Mouse (Mus musculus) kidney, embryonic 15.5 days (tissue): ENCODE measurements around the gene Rab3gap1. TPM values are rescaled to one million over a fixed set of nuclear protein-coding genes. Genes with fewer than 3 reads are reported as not detected.

Experiments
- ATAC-seq: fragments of 200-750 bp; cut with Nextera tagmentation; replicated peaks from 2 replicates; pipeline ENCODE4 v1.8.0; 2017; ENCODE audit warnings: moderate TSS enrichment; ENCODE audit not compliant: low FRiP score
- H3K27ac ChIP-seq: fragments of 300-500 bp; sonication (generic); 2 replicates; pipeline ENCODE4 v1.5.1; 2015; ENCODE audit warnings: mild to moderate bottlenecking, inconsistent platforms
- H3K27me3 ChIP-seq: fragments of 300-500 bp; sonication (generic); 2 replicates; pipeline ENCODE4 v1.6.1; 2015; ENCODE audit warnings: inconsistent platforms
- H3K36me3 ChIP-seq: fragments of 300-500 bp; sonication (generic); 2 replicates; pipeline ENCODE4 v1.6.1; 2015; ENCODE audit warnings: inconsistent platforms
- H3K4me1 ChIP-seq: fragments of 300-500 bp; sonication (generic); 2 replicates; pipeline ENCODE4 v1.6.1; 2015; ENCODE audit warnings: inconsistent platforms
- H3K4me2 ChIP-seq: fragments of 300-500 bp; sonication (generic); 2 replicates; pipeline ENCODE4 v1.6.1; 2015; ENCODE audit warnings: moderate library complexity, mild to moderate bottlenecking, inconsistent platforms
- H3K4me3 ChIP-seq: fragments of 300-500 bp; sonication (generic); replicated peaks from 2 replicates; pipeline ENCODE4 v1.5.1; 2015; ENCODE audit warnings: mild to moderate bottlenecking, inconsistent platforms
- H3K9ac ChIP-seq: fragments of 300-500 bp; sonication (generic); 2 replicates; pipeline ENCODE4 v1.6.1; 2015; ENCODE audit warnings: mild to moderate bottlenecking, inconsistent platforms
- H3K9me3 ChIP-seq: fragments of 300-500 bp; sonication (generic); replicated peaks from 2 replicates; pipeline ENCODE4 v1.6.1; 2016; ENCODE audit warnings: inconsistent platforms
- WGBS: fragments of 180-500 bp; shearing (Covaris S2); methylation state at CpG from one replicate; pipeline ENCODE4 v1.1.7; 2015; ENCODE audit warnings: mixed read lengths; 5-methylcytosine and 5-hydroxymethylcytosine counted together
- polyA plus RNA-seq: library from polyadenylated mRNA; unstranded; fragments of >200 nt; fragmentation: Nextera tagmentation; extraction: Ambion mirVana; gene quantifications from 2 replicates; pipeline ENCODE4 v1.2.1, GENCODE M21; 2015

The Rab3gap1 gene
- polyA plus RNA-seq, 1 experiment from 2014 or later: 23.8 TPM

DNA sequence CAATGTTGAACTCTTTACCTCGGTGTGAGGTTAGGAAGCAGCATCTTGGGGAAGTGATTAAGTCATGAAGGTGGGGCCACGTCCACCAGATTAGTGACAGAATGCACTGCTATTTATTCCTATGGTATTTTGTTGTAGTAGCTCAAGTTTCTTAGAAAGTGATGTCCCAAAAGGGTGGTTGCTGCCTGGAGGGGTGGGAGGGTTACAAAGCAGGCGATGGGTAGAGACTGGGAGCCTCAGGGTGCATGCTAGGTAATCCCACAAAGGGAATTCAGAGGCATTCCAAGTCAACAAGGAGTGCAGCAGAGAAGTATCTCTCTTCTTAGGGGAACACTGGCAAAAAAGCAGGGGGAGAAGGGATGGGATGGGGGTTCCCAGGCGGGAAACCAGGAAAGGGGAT is 120.8 kb downstream of the Rab3gap1 start:
- ATAC-seq: no peak
- H3K4me2 ChIP-seq: no peak overlapping the region
- no peak overlapping the region for H3K27ac ChIP-seq
- WGBS: 75% methylated on average over 4 of the region's 4 CpGs
- no peaks in the 10 kb centered on the region for H3K9me3 ChIP-seq
- no peaks in the 10 kb centered on the region for H3K27me3 ChIP-seq
- no peak overlapping the region for H3K9ac ChIP-seq
- H3K36me3 ChIP-seq: peaks cover 14% of the 10 kb centered on the region; the same call in 1 of the 2 replicates
- H3K4me1 ChIP-seq: peaks cover 10% of the 10 kb centered on the region; the same call in 1 of the 2 replicates
- no peak overlapping the region for H3K4me3 ChIP-seq

DNA sequence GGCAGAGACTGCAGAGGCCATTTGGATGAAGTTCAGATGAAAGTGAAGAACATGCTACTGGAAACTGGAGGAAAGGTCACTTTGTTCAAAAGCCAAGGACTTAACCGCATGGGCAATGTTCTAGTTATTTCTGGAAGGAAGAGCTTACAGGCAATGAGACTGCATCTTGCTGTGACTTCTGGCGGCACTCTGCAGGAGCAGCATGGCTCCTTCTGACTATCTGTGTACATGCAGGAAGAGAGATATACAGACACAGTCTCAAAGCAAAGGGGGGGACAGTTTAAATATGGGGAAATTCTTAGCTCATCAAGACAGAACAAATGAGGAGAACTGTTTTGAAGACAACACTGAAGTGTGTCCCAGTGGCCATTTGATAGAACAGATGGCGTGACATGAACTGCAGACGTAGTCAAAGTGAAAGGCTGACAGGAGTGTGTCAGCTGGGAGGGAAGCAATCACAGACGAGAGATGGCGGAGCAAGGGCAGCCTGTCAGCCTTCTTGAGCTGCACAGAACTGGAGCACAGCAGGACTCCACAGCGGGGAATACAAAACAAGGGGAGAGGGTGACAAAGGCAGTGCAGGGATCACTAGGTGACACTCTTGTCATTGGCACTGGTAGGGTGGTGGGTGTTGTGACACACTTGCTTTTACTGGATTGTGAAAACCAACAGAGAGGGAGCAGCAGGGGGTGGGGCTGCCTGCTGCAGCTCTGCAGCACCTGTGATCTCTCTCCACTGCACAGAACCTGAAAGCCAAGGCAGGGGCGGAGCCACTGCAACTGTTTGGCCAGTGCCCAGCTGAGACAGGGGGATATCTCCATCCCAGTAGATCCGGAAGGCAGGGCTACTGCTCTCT is 121.5 kb downstream of the Rab3gap1 start:
- WGBS: 74% methylated on average over 9 of the region's 9 CpGs
- peaks cover 14% of the 10 kb centered on the region; the same call in 1 of the 2 replicates for H3K36me3 ChIP-seq
- H3K9ac ChIP-seq: no peak overlapping the region
- no peak overlapping the region for H3K27ac ChIP-seq
- H3K9me3 ChIP-seq: no peaks in the 10 kb centered on the region
- ATAC-seq: no peak
- no peaks in the 10 kb centered on the region for H3K27me3 ChIP-seq
- peaks cover 5% of the 10 kb centered on the region; the same call in 1 of the 2 replicates for H3K4me1 ChIP-seq
- no peak overlapping the region for H3K4me3 ChIP-seq
- H3K4me2 ChIP-seq: no peak overlapping the region

Other genes with a start within 250 kb of the Rab3gap1 start
- gene Tmem163, start 189.2 kb upstream of the Rab3gap1 start, polyA plus RNA-seq: 0.61 and 0.73 TPM in 2 replicates
- 0.93 and 1.1 TPM in 2 replicates for gene Acmsd, start 139.4 kb upstream of the Rab3gap1 start, polyA plus RNA-seq
- gene Ccnt2, start 94.6 kb upstream of the Rab3gap1 start, polyA plus RNA-seq: 79.2 and 82.0 TPM in 2 replicates
- gene Map3k19, start 13.7 kb upstream of the Rab3gap1 start, polyA plus RNA-seq: not detected in 2 replicates
- 10.4 and 11.4 TPM in 2 replicates for gene Zranb3, start 234.3 kb downstream of the Rab3gap1 start, polyA plus RNA-seq
- gene R3hdm1, start 234.5 kb downstream of the Rab3gap1 start, polyA plus RNA-seq: 63.3 and 65.7 TPM in 2 replicates